Mouse (Mus musculus) neural tube, embryonic 10.5 days (tissue): ENCODE results near the gene Ociad2.

ENCODE experiments used
- DNase-seq: peaks from one replicate; pipeline ENCODE4 v3.0.0-alpha.2; 2017; ENCODE audit warnings: low spot score; ENCODE audit errors: extremely low spot score

Ociad2 gene

DNA sequence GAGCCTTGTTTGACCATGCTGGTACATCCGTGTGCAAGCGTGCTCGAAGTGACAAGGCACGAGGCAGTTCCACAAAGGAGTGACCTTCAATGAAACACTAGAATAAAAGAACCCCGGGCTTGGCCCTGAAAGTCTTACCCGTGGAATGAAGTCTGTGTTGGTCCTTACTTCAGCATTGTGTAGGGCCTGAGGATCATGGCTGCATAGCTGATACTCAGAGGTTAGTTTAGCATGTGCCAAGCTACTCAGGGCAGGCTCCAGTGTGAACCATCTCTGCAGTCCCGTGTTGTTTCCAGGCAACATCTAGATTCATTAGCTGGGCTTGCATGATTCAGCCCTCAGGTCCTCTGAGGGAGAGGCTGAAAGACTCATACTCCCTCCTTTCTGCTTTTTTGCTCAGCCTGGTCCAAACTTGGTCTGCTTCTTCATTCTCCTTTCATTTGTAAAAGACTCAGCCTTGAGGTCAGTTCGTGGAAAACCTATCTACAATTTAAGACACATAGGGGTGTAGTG is at the start of gene Ociad2:
TSS of gene Ociad2 (minus strand) at position 306 of the 513 bp plus-strand sequence.
- DNase-seq = no peak

GRCm38 (mm10) chr5:73383647-73383970 is 42.8 kb upstream of the Ociad2 start:
- no peak for DNase-seq

DNA sequence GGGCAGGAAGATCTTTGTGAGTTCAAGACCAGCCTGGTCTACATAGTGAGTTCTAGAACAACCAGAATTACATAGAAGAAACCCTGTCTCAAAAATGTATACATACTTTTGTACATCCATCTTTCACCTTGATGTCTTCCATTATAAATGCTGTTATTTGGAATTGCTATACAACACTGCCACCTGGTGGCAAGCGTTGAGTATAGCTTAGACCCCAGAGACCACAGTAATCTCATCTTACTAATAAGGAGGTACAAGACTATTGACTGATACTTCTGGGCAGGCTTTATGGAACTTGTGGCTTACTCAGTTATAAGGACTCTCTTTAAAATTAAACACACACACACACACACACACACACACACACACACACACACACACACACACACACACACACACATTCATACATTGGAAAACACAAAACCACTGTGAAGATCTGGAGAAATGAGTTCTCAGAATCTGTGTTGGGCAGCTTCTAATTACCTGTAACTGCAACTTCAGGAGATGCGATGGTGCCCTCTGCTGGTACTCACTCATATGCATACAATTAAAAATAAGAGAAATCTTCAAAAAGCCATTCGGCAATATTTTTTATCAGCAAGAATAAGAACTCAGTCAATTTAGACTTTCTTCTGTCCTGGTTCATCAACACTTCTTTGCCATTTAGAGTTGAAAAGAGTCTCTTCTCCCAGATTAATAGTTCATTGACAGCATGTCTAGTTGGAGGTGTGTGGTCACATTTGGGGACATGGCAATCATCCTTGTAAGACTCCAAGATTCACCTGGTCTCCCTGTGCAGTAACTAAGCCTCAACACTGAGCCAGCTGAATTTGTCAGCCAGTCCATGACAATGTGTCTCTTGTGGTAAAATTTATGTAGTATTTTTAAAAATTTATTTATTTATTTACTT is 42.2 kb upstream of the Ociad2 start:
- peak; percentile 67 for DNase-seq

- no peak for DNase-seq
These were observed 41.2 kb upstream of the Ociad2 start for GRCm38 (mm10) chr5:73381976-73382540.

GRCm38 (mm10) chr5:73381510-73381909 is 40.7 kb upstream of the Ociad2 start:
- no peak for DNase-seq

DNA sequence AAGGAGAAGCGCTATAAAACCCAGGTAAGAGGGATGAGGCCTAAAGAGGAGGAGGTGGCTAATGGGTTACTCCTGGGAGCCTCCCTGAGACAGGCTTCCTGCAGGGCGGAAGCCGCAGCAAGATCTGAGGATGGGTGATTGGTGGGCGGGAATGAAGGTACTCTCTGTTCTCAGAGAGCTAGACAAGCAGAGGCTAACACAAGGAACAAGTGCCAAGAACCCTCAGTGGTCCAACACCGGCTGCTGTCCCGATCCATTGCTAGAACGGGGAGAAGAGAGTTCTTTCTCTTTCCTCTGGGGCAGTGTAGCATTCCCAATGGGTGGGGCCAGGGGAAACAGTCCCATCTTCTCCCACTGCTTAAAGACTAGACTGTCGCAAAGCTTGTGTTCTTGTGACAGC is 40.0 kb upstream of the Ociad2 start:
- DNase-seq = no peak

- DNase-seq = peak; percentile 80
These were observed 39.1 kb upstream of the Ociad2 start for GRCm38 (mm10) chr5:73379908-73380307.

DNA sequence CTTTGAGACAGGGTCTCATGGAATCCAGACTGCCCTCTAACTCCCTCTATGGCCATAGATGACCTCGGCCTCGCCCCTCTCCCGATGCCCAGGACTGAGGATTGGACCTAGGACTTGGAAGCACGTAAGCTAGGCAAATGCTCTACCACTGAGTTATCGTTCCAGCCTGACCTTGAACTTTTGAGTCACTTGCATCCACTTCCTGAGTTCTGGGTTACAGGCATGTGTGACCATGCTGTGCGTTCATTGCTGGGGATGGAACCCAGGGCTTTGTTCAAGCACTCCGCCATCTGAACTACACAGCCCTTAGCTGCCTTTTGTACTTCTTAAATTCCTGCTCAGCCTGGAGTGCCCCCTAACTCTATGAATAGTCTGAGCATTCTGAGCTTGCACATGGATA is 35.7 kb upstream of the Ociad2 start:
- DNase-seq = no peak

DNA sequence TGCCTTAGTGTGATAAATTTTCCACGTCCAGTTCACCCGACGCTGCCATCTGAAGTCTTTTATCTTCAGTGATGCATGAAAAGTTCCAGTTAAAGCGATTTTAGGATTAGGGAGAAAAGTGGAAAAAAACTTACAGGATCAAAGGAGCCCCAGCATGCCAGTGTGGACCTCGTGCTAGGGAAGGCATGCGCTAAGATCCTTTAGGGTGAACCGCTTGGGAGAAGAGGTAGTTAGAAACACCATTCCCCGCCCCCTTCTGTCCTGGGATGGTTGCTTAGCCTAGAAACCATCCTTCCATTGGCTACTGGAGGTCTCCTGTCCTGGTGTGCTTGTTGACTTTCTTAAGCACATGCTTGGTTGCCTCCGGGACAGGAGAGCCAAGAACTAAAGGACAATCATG is 35.2 kb upstream of the Ociad2 start:
- DNase-seq = no peak

GRCm38 (mm10) chr5:73373184-73373583 is 32.4 kb upstream of the Ociad2 start:
- no peak for DNase-seq

- no peak for DNase-seq
These were observed 31.8 kb upstream of the Ociad2 start for GRCm38 (mm10) chr5:73372601-73373000.

DNA sequence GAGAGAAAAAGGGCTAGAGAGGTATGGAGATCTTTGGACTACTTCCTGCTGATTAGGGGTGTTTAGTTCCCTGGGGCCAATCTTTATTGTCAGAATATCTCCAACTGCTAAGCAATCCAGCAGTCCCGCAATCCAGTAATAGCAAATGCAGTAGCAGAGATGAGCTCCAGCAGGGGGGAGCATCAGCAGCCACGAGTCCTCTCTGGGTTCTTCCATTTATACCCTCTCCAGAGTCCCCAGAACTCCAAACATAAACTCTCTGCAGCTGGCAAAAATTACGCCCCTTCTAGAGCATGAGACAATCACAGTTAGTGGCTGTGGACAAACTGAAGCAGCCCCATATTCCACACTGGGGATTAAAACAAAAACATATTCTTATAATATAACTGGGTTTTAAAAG is 28.9 kb upstream of the Ociad2 start:
- DNase-seq = no peak

GRCm38 (mm10) chr5:73368845-73369447 is 28.1 kb upstream of the Ociad2 start:
- no peak for DNase-seq

GRCm38 (mm10) chr5:73367906-73368305 is 27.1 kb upstream of the Ociad2 start:
- no peak for DNase-seq

DNA sequence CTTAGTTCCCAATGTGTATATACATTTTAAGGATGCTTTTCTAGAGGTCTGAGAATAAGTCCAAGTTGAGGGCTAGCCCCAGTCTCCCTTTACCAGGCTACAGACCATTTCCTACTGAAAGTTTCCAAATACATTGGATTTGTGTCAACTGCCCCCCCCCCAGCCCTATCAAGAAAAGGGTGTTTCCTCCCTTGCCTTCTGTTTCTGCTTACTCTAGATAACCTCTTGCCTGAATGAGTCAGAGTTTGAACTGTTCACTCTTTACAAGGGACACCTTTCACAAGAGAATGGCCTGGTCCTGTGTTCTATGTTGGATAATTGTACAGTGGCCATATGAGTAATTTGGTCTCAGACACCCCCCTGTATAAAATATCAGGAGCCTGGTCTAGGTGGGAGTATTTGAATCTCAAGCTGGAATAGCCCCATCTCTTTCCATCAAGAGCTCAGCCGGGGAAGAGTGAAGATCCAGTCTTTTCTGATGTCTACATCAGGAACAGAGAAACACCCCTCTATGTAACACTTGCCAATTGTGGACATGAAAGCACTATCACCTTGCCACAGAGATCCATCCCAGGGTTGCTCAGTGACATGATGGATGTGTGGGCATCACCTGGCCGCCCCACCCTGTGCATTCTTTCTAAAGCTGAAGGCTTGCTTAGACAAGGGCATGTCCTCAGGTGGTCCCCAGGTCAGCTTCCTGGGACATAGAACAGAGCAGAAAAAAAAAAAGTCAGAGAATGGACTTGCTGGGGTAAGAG is 23.5 kb upstream of the Ociad2 start:
- no peak for DNase-seq

- no peak for DNase-seq
These were observed 22.0 kb upstream of the Ociad2 start for GRCm38 (mm10) chr5:73362791-73363190.

- no peak for DNase-seq
These were observed 21.5 kb upstream of the Ociad2 start for GRCm38 (mm10) chr5:73362338-73362737.

DNA sequence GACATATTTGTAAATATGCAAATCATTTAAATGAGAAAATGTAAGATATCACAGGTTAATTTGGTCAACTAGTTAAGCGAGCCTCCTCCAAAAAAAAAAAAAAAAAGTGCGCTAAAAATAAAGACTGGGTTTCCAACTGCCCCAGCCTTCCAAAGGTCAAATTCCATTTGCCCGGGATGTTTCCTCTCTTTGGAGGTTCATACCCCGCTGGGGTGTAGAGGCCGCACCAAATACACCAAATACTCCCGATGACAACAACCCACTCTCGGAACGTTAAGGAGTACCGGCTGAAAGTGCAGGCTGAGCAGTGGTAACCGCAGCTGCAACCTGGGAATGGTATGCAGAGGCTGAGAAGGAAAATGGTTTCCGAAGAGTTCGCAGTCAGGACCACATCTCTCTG is 19.4 kb upstream of the Ociad2 start:
- DNase-seq = no peak

GRCm38 (mm10) chr5:73359752-73360141 is 18.9 kb upstream of the Ociad2 start:
- no peak for DNase-seq

DNA sequence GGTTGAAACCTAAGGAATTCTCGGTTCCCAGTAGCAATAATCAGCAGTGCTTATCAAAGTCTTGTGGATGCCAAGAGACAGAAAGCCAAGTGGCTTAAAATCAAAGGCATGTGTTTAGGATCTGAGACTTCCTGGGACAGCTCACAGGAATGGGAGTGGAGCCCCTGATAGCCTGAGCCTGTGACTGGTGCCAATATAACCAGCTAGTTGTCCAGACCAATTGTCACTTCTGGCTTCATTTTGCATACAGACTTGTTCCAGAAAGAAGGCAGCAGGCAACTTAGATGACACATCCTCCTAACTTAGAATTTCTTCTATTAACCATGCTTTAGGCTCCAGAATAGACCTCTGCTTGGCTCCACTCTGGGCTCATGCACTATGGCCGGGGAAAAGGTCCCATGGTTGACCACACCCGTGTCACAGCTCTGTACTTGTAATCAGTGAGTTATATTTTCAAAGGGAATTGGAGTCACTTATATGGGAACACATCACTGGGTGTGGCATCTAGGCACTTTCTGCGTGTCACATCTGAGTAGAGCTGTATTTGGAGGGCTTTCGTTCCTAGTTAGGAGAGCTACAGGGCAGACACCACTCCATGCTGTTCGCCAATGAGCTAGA is 18.4 kb upstream of the Ociad2 start:
- no peak for DNase-seq

- no peak for DNase-seq
These were observed 14.6 kb upstream of the Ociad2 start for GRCm38 (mm10) chr5:73355393-73355792.
